7 mouse cellular contexts compared by ENCODE assay signal in genomic region chr16:38346529-38347325, GRCm38 (mm10). TPM values are rescaled to one million over a fixed set of nuclear protein-coding genes. Genes with fewer than 3 reads are reported as not detected.
DNase-seq lines count a peak whose midpoint lies in the region; ATAC-seq lines count a peak whose summit lies in the region.

Gene Cox17, plus strand, starts transcription at chr16:38346991.
Gene Gm21987, plus strand, starts transcription at chr16:38347040.

- H3K27me3 ChIP-seq in intestine, embryonic 16.5 days (replicated peaks; ENCODE audit: control insufficient read depth, insufficient read depth, low read length) = no peaks in the 10 kb centered on the region
- H3K27me3 ChIP-seq in midbrain, embryonic 11.5 days (ENCODE audit: control insufficient read depth, insufficient read depth, low read length) = no peaks in the 10 kb centered on the region

- peak within 1 kb of the TSS; percentile 86 for H3K9ac ChIP-seq in intestine, embryonic 16.5 days (ENCODE audit: low read depth, low read length)
- H3K9ac ChIP-seq in midbrain, embryonic 11.5 days (ENCODE audit: low read length) = peak within 1 kb of the TSS; percentile 93

- DNase-seq in adrenal gland, adult 8-10 months = peak; percentile 94
- peak; percentile 85 for DNase-seq in embryo, embryonic 9.5 days (ENCODE audit: extremely low spot score)
- peak; percentile 79 to 92 for DNase-seq in gastrocnemius, postnatal 4 days (ENCODE audit: low spot score in 2 of 2)
- DNase-seq in left cerebral cortex, postnatal 36 days (ENCODE audit: low spot score in 2 of 2) = peak; percentile 92 to 94
- DNase-seq in midbrain, embryonic 11.5 days (ENCODE audit: low spot score, missing footprints) = peak; percentile 98
- DNase-seq in skeletal muscle tissue, adult 2 months (ENCODE audit: low read depth, low spot score) = peak; percentile 97

- peak within 1 kb of the TSS; percentile 59 for H3K4me2 ChIP-seq in intestine, embryonic 16.5 days (ENCODE audit: low read depth, low read length)
- H3K4me2 ChIP-seq in midbrain, embryonic 11.5 days = peak within 1 kb of the TSS; percentile 65

- ATAC-seq in intestine, embryonic 16.5 days = peak; percentile 95
- peak; percentile 93 for ATAC-seq in midbrain, embryonic 11.5 days (ENCODE audit: low FRiP score)

- 0 out of 2 replicates have a peak, but pooled peaks cover 3% of the 10 kb centered on the region for H3K36me3 ChIP-seq in intestine, embryonic 16.5 days (ENCODE audit: control insufficient read depth, insufficient read depth, low read length)
- no peaks in the 10 kb centered on the region; the same call in 1 of the 2 replicates for H3K36me3 ChIP-seq in midbrain, embryonic 11.5 days (ENCODE audit: control insufficient read depth, insufficient read depth, low read length)

- H3K4me3 ChIP-seq in intestine, embryonic 16.5 days (ENCODE audit: low read length) = peak within 1 kb of the TSS; percentile 69
- peak within 1 kb of the TSS; percentile 88 for H3K4me3 ChIP-seq in midbrain, embryonic 11.5 days (ENCODE audit: low read depth, low read length)

- intact Hi-C loops in left cerebral cortex, postnatal 36 days (cut with DNase I) = loop anchor here (2.0 kb wide), 1 partner anchor 106 kb away; the partner anchor contains the start of gene Adprh

- H3K27ac ChIP-seq in intestine, embryonic 16.5 days (ENCODE audit: low read length) = peak within 1 kb of the TSS; percentile 86
- H3K27ac ChIP-seq in midbrain, embryonic 11.5 days (ENCODE audit: low read depth, low read length) = peak within 1 kb of the TSS; percentile 73

- H3K4me1 ChIP-seq in intestine, embryonic 16.5 days (ENCODE audit: control insufficient read depth, insufficient read depth, low read length) = peaks cover 14% of the 10 kb centered on the region
- H3K4me1 ChIP-seq in midbrain, embryonic 11.5 days (ENCODE audit: control insufficient read depth, insufficient read depth, low read length) = peaks cover 8% of the 10 kb centered on the region

- no peaks in the 10 kb centered on the region for H3K9me3 ChIP-seq in intestine, embryonic 16.5 days (ENCODE audit: control insufficient read depth, low read length)
- no peaks in the 10 kb centered on the region for H3K9me3 ChIP-seq in midbrain, embryonic 11.5 days (ENCODE audit: control insufficient read depth, low read length)

- 3% methylated on average over 35 of the region's 35 CpGs for WGBS in intestine, embryonic 16.5 days
- 3% methylated on average over 35 of the region's 35 CpGs for WGBS in midbrain, embryonic 11.5 days

RNA-seq across cellular contexts. Expression of gene Cox17, which starts in this region (rescaled TPM):
- 100 to 1,000 TPM; 171 to 378 (median 215) TPM for total RNA-seq in adrenal gland, adult 8-10 months (2022)
- total RNA-seq in gastrocnemius, postnatal 4 days (2021) = 100 to 1,000 TPM; 109 to 129 TPM
- 223 and 249 TPM in 2 replicates for polyA plus RNA-seq in intestine, embryonic 16.5 days (2015; fragmentation: Nextera tagmentation; extraction: Ambion mirVana)
- 100 to 1,000 TPM; 124 TPM for total RNA-seq in left cerebral cortex, postnatal 36 days (2021)
- 122 and 124 TPM in 2 replicates for polyA plus RNA-seq in midbrain, embryonic 11.5 days (2014; fragmentation: Nextera tagmentation; extraction: Ambion mirVana)

RNA-seq across cellular contexts. Expression of gene Gm21987, which starts in this region (rescaled TPM):
- total RNA-seq in adrenal gland, adult 8-10 months (2022) = under 1 TPM in 1 of 4 experiments, not detected in 3; 0.97 TPM
- total RNA-seq in gastrocnemius, postnatal 4 days (2021) = not detected
- polyA plus RNA-seq in intestine, embryonic 16.5 days (2015; fragmentation: Nextera tagmentation; extraction: Ambion mirVana) = 0.54 and 1.6 TPM in 2 replicates
- total RNA-seq in left cerebral cortex, postnatal 36 days (2021) = not detected
- not detected in 2 replicates for polyA plus RNA-seq in midbrain, embryonic 11.5 days (2014; fragmentation: Nextera tagmentation; extraction: Ambion mirVana)

Comparison
In these comparisons a context has a peak if more than half of its experiments do, and no peak if none do; other contexts are left out.
1. Peak in every context shown above with its lines: DNase-seq, ATAC-seq, H3K4me3 ChIP-seq and H3K27ac ChIP-seq.